Mouse (Mus musculus) urinary bladder, postnatal 25 days (tissue): ENCODE data around the gene Emg1.
"Not testable (repeated sequence)": the region's sequence is repeated elsewhere in the genome, so short reads cannot be mapped to it uniquely, and the experiment has no call there.

Experiments used
- DNase-seq: peaks from one replicate; pipeline ENCODE4 v3.0.0; 2022; ENCODE audit warnings: low spot score

The Emg1 gene

GRCm38 (mm10) chr6:124682291-124682690, 29.7 kb downstream of the Emg1 start:
- DNase-seq: not testable (repeated sequence)

- no peak for DNase-seq
Measured at GRCm38 (mm10) chr6:124679486-124679885, 32.5 kb downstream of the Emg1 start.

- no peak for DNase-seq
Measured at GRCm38 (mm10) chr6:124678769-124679168, 33.2 kb downstream of the Emg1 start.

GRCm38 (mm10) chr6:124676171-124676570, 35.8 kb downstream of the Emg1 start:
- no peak for DNase-seq

- DNase-seq: no peak
Measured at GRCm38 (mm10) chr6:124674591-124674990, 37.4 kb downstream of the Emg1 start.

GRCm38 (mm10) chr6:124673619-124674018, 38.4 kb downstream of the Emg1 start:
- no peak for DNase-seq

- no peak for DNase-seq
Measured at GRCm38 (mm10) chr6:124672100-124672499, 39.9 kb downstream of the Emg1 start.

- DNase-seq: no peak
Measured at GRCm38 (mm10) chr6:124670281-124670900, 41.6 kb downstream of the Emg1 start.

- no peak for DNase-seq
Measured at GRCm38 (mm10) chr6:124669234-124669859, 42.6 kb downstream of the Emg1 start.

- no peak for DNase-seq
Measured at GRCm38 (mm10) chr6:124665011-124665410, 47.0 kb downstream of the Emg1 start.

GRCm38 (mm10) chr6:124664256-124664655, 47.7 kb downstream of the Emg1 start:
- DNase-seq: no peak

GRCm38 (mm10) chr6:124663424-124663795, 48.6 kb downstream of the Emg1 start:
- no peak for DNase-seq

GRCm38 (mm10) chr6:124662477-124663423, 49.2 kb downstream of the Emg1 start, which contains the start of gene Lpcat3:
Gene Lpcat3 (plus strand): TSS chr6:124663027.
- DNase-seq: peak; percentile 98

GRCm38 (mm10) chr6:124661995-124662394, 50.0 kb downstream of the Emg1 start:
- no peak for DNase-seq

GRCm38 (mm10) chr6:124661156-124661806, 50.7 kb downstream of the Emg1 start:
- DNase-seq: no peak

- no peak for DNase-seq
Measured at GRCm38 (mm10) chr6:124658067-124658466, 53.9 kb downstream of the Emg1 start.

- no peak for DNase-seq
Measured at GRCm38 (mm10) chr6:124655893-124656292, 56.1 kb downstream of the Emg1 start.
